In genomic region chr9:110660208-110660607, GRCm38 (mm10) we compare ENCODE assay signal across 1 mouse cellular context.
TF ChIP-seq lines count a peak whose summit lies in the region.

No protein-coding gene starts in this region.

TF ChIP-seq in CH12.LX, 34 proteins besides CTCF, POLR2A, EP300 and RAD21 (continued from another document):
- no peak for TF ChIP-seq ZMIZ1 (IDR thresholded peaks at IDR 0.05; ENCODE audit: low read depth, low read length)
- TF ChIP-seq JUND (conservative IDR thresholded peaks at IDR 0.05; ENCODE audit: low read depth, low read length): no peak
